Mouse (Mus musculus) c-Kit-positive CD71-positive TER-119-positive erythroid progenitor cells, embryonic 14.5 days (primary cell): ENCODE data around the gene Zfp131.

Experiments used
- DNase-seq: peaks from one replicate; pipeline ENCODE4 v3.0.0-alpha.2; 2013; ENCODE audit warnings: low spot score

Gene Zfp131

DNA sequence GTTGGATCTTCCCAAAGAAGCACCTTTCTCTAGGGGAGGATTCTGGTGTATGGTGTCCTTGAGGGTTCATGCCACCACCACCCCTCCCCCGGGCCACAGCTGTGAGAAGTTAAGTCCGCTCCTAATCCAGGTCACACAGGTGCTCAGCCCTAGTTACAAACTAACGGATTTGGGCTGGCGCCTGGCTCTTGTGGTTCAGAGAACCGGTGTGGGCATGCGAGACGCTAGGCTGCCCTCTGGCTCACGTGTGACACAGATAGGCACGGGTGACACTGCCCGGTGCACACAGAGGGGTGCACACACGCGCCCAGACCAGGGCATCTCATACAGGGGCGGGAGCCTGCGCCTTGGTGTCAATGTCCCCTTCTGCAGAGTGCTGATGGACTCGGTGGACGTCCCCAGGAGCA is 35.5 kb downstream of the Zfp131 start:
- DNase-seq: no peak

DNA sequence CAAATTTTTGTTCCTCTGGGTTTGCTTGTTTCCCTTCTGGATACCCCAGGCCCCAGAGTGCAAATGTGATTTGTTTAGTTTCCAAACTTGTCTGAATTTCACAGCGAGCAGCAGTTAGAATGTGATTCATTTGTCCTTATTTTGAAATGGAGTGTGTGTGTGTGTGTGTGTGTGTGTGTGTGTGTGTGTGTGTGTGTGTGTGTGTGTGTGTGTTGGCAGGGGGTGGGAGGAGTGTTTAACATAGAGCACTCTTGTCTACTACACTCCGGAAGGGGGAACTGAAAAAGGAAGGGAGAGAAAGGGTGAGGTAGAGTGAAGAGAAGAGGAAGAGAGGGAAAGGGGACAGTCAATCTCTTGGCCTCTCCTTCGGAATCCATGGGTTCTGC is 36.1 kb downstream of the Zfp131 start:
- no peak for DNase-seq

DNA sequence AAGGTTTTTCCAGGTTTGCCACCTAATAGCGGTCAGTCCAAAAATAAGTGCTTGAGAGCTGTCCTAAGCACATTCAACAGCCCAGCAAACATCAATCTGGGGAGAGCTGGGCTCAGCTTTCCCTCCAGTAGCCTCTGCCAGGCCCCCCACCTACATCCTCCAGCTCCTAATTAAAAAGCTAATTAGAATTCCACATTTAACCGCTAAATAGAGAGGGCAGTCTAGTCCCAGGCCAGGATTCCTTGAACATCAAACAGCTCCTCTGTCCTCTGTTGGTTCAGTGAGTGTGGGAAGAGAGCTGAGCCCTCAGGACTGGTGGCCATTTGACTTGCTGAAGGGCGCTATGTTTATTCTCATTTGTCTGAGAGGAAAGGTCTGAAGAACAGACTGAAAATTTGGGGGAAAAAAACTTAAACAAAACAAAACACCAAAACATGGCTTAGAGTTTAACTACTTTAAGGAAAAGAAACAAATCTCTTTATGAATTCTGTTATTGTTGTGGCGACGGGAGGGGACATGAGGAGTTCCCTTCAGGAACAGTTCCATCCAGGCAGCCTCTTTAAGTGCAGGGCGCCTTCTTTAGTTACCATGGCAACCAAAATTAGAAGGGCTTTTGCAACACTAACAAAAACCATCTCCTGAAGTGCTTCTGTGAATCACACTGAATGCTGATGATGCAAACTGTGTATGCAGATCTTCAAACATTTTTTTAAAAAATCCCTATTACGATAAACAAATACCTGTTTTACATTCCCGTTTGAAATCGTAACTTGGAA is 36.6 kb downstream of the Zfp131 start:
- no peak for DNase-seq

DNA sequence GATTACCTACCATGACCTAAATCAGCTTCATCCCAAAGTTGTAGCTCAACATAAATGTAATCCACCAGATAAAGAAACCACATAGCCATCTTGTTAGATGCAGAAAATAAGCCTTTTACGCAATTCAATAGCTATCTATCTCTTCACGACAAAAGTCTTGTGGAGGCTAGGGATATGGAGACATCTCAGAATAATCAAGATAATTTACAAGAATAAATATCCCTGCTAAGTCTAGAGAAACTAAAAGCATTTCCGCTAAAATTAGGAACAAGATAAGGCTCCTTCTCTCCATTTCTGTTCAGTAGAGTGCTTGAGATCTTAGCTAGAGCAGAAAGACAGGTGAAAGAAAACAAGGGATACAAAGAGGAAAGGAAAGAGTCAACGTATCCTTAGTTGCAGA is 43.8 kb downstream of the Zfp131 start:
- DNase-seq: no peak

GRCm38 (mm10) chr13:119743470-119743869 is 47.2 kb downstream of the Zfp131 start:
- no peak for DNase-seq

GRCm38 (mm10) chr13:119742711-119743415 is 47.8 kb downstream of the Zfp131 start:
- no peak for DNase-seq

DNA sequence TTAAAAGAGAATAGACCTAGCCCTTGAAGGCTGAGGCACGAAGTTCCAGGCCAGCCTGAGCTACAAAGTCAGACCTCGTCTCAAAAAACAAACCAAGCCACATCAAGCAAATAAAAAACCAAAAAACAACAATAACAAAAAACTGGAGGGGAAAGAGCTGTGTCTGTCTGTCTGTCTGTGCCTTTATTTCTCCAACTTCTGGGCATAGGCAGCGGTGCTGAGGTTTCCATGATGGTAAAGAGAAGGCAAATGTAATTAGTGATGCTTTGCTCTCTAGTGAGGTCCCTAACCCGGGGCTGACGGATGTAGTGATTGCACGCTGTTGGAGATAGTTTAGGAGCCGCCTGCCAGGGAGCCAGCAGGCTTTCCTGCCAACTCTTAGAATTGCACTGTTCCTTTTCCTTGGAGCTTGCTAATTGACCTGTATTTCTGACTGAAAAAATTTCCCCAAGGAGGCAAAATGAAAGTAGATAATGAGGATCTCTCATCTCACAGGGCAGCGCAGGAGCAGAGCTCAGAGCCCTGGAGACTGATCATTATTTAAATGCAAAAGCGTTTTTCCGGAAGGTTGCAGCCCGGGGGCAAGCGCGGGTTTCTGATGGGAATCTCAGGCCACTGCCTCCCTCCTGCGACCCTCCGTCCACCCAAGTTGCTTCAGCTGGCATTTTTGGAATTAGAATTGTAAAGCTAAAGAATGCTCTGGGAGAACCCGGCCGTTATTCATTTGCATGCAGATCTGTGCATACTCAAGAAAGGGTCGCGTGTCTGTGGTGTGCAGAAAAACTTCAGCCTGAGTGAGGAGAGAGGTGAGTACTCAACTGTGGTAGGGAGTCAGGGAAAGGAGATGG is 49.1 kb downstream of the Zfp131 start:
- no peak for DNase-seq

DNA sequence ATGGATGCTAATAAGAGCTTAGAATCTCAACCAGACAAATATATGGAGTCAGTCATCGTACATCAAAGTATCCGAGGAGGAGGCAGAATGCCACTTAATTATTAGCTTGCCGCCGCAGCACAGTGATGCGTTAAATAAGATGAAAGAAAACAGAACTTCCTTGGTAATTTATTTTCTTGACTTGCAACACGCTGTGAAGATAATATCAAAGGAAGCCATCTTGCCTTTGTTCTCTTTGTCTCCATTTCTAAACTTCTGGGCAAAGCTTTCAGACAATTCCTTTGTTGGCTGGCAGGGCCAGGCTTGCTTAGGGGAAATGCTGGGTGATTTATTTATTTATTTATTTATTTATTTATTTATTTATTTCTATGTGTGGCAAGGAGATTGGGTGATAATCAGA is 59.2 kb downstream of the Zfp131 start:
- DNase-seq: no peak

- no peak for DNase-seq
Measured at GRCm38 (mm10) chr13:119729406-119729805, 61.3 kb downstream of the Zfp131 start.

DNA sequence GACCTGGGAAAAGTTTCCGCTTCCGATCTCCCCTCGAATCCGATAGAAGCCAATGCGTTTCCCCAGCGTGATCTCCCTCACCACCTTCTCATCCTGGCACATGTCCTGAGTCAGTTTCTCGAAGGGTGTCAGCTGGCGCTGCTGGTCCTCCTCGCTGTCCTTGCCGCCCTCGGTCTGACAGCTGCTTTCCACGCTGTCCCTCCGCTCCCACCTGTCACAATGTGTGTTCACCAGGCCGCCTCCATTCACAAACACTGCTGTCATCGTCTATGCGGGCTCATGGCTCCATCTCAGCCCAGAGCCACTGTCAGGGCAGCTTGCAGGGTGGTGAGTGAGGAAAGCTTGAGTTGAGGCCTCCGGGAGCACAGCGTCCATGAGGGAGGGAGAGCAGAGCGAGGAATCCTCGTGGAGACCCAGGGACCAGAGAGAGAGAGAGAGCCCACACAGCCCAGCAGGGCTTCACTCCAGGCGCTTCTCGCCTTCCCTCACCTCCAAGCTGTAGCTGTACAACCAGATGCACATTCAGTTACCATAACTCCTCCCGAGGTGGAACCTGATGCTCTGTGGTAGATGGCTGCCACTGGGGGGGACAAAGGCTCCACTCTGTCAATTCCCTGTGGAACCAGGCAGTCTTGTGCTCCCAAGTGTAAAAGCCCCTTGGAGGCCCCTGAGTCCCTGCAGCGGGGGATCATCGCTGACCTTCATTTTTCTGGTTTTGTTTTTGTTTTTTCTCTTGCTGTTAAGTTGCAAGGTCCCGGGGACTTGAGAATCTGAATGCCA is 62.9 kb downstream of the Zfp131 start:
- DNase-seq: no peak

DNA sequence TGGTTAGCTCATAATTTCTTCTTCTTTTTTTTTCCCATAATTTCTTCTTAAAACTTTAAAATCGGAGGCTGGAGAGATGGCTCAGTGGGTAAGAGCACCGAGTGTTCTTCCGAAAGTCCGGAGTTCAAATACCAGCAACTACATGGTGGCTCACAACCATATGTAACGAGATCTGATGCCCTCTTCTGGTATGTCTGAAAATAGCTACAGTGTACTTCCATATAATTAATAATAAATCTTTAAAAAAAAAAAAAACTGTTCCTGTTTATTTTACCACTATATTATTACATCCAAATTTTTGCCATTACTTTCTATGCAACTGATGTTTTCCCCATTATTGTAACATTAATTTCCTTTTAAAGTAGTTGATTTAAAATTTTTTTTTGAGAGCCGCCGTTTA is 66.1 kb downstream of the Zfp131 start:
- no peak for DNase-seq

- no peak for DNase-seq
Measured at GRCm38 (mm10) chr13:119723368-119723767, 67.3 kb downstream of the Zfp131 start.

GRCm38 (mm10) chr13:119722447-119722846 is 68.2 kb downstream of the Zfp131 start:
- DNase-seq: no peak

- no peak for DNase-seq
Measured at GRCm38 (mm10) chr13:119716105-119716504, 74.6 kb downstream of the Zfp131 start.
